Comparison of ENCODE assay signal across 25 mouse cellular contexts in genomic region chr4:46291620-46292254, GRCm38 (mm10). TPM values are rescaled to one million over a fixed set of nuclear protein-coding genes. Genes with fewer than 3 reads are reported as not detected.
DNase-seq lines count a peak whose midpoint lies in the region; ATAC-seq and TF ChIP-seq lines count a peak whose summit lies in the region.
"Had no signal": no experiment of that assay in that cellular context is flagged by ENCODE, and none has a peak within 500 bp of the region (broad histone marks: within the 10 kb centered on the region; RNA-seq: fewer than 3 reads in every experiment).

No protein-coding gene starts in this region.

- H3K36me3 ChIP-seq in lung, embryonic 15.5 days: no peaks in the 10 kb centered on the region
- no peaks in the 10 kb centered on the region for H3K36me3 ChIP-seq in midbrain, embryonic 11.5 days (ENCODE audit: control insufficient read depth, insufficient read depth, low read length)
- H3K36me3 ChIP-seq in stomach, postnatal 0 days (ENCODE audit: control insufficient read depth, insufficient read depth, low read length): no peaks in the 10 kb centered on the region
- H3K36me3 ChIP-seq: embryonic facial prominence, embryonic 13.5 days; heart, embryonic 15.5 days; liver, embryonic 15.5 days had no signal

- TF ChIP-seq EP300 in stomach, postnatal 0 days (optimal IDR thresholded peaks at IDR 0.05): no peak

- WGBS in lung, embryonic 15.5 days: 33% methylated on average over 10 of the region's 10 CpGs
- WGBS in midbrain, embryonic 11.5 days: 26% methylated on average over 10 of the region's 10 CpGs
- 19% methylated on average over 10 of the region's 10 CpGs for WGBS in stomach, postnatal 0 days

- H3K4me3 ChIP-seq in lung, embryonic 15.5 days: peak overlapping the region; percentile 17; the same call in 1 of the 2 replicates
- H3K4me3 ChIP-seq in midbrain, embryonic 11.5 days (ENCODE audit: low read depth, low read length): no peak overlapping the region
- H3K4me3 ChIP-seq in stomach, postnatal 0 days (ENCODE audit: low read depth, low read length): no peak overlapping the region
- H3K4me3 ChIP-seq: embryonic facial prominence, embryonic 13.5 days; heart, embryonic 15.5 days; liver, embryonic 15.5 days had no signal

- peak; percentile 11 for DNase-seq in embryo, embryonic 11 days
- no peak for DNase-seq in embryo, embryonic 10.5 days (ENCODE audit: low spot score)
- no peak for DNase-seq in lung, postnatal 14 days
- DNase-seq in midbrain, embryonic 11.5 days (ENCODE audit: low spot score, missing footprints): peak; percentile 81
- no peak for DNase-seq in stomach, postnatal 0 days (ENCODE audit: low spot score)
- no peak for DNase-seq in adrenal gland, postnatal 25 days
- no peak for DNase-seq in kidney, adult 8-10 months
- DNase-seq: adrenal gland, adult 2 months; cerebellum, adult 11 months; cerebellum, postnatal 36 days; right cerebral cortex, postnatal 4 days; thymus, adult 2 months had no signal

- peak; percentile 64; the same call in 1 of the 2 replicates for ATAC-seq in lung, embryonic 15.5 days (ENCODE audit: borderline replicate concordance, extremely low read depth, low FRiP score, low TSS enrichment)
- peak; percentile 55; the same call in 1 of the 2 replicates for ATAC-seq in midbrain, embryonic 11.5 days (ENCODE audit: low FRiP score)
- no peak for ATAC-seq in stomach, postnatal 0 days (ENCODE audit: low FRiP score, low TSS enrichment)

- H3K27ac ChIP-seq in lung, embryonic 15.5 days: peak overlapping the region; percentile 69
- no peak overlapping the region for H3K27ac ChIP-seq in midbrain, embryonic 11.5 days (ENCODE audit: low read depth, low read length)
- H3K27ac ChIP-seq in stomach, postnatal 0 days (replicated peaks): peak overlapping the region; percentile 30; the same call in 1 of the 2 replicates
- H3K27ac ChIP-seq: embryonic facial prominence, embryonic 13.5 days; heart, embryonic 15.5 days; liver, embryonic 15.5 days had no signal

- H3K27me3 ChIP-seq in lung, embryonic 15.5 days: no peaks in the 10 kb centered on the region; the same call in 1 of the 2 replicates
- no peaks in the 10 kb centered on the region for H3K27me3 ChIP-seq in midbrain, embryonic 11.5 days (ENCODE audit: control insufficient read depth, insufficient read depth, low read length)
- H3K27me3 ChIP-seq in stomach, postnatal 0 days (ENCODE audit: control insufficient read depth, insufficient read depth, low read length): no peaks in the 10 kb centered on the region

- 0 out of 2 replicates have a peak, but pooled peaks cover 7% of the 10 kb centered on the region for H3K4me1 ChIP-seq in lung, embryonic 15.5 days
- H3K4me1 ChIP-seq in midbrain, embryonic 11.5 days (ENCODE audit: control insufficient read depth, insufficient read depth, low read length): peaks cover 6% of the 10 kb centered on the region
- H3K4me1 ChIP-seq in stomach, postnatal 0 days (replicated peaks; ENCODE audit: control insufficient read depth, insufficient read depth): no peaks in the 10 kb centered on the region
- H3K4me1 ChIP-seq: embryonic facial prominence, embryonic 13.5 days; heart, embryonic 15.5 days; liver, embryonic 15.5 days had no signal

- H3K9ac ChIP-seq in lung, embryonic 15.5 days: no peak overlapping the region
- no peak overlapping the region for H3K9ac ChIP-seq in midbrain, embryonic 11.5 days (ENCODE audit: low read length)
- no peak overlapping the region for H3K9ac ChIP-seq in stomach, postnatal 0 days (ENCODE audit: low read length)
- H3K9ac ChIP-seq: embryonic facial prominence, embryonic 13.5 days; heart, embryonic 15.5 days; liver, embryonic 15.5 days had no signal

- H3K4me2 ChIP-seq in lung, embryonic 15.5 days: peak overlapping the region; percentile 41
- H3K4me2 ChIP-seq in midbrain, embryonic 11.5 days: no peak overlapping the region; the same call in 1 of the 2 replicates
- no peak overlapping the region for H3K4me2 ChIP-seq in stomach, postnatal 0 days (replicated peaks; ENCODE audit: low read depth)
- H3K4me2 ChIP-seq: embryonic facial prominence, embryonic 13.5 days; heart, embryonic 15.5 days; liver, embryonic 15.5 days had no signal

- no peaks in the 10 kb centered on the region; the same call in 1 of the 2 replicates for H3K9me3 ChIP-seq in lung, embryonic 15.5 days
- H3K9me3 ChIP-seq in midbrain, embryonic 11.5 days (ENCODE audit: control insufficient read depth, low read length): no peaks in the 10 kb centered on the region
- no peaks in the 10 kb centered on the region for H3K9me3 ChIP-seq in stomach, postnatal 0 days (ENCODE audit: control insufficient read depth, low read length)
- H3K9me3 ChIP-seq: embryonic facial prominence, embryonic 13.5 days; heart, embryonic 15.5 days; liver, embryonic 15.5 days had no signal

- no peak for TF ChIP-seq CTCF in stomach, postnatal 0 days (IDR thresholded peaks at IDR 0.05; ENCODE audit: low read depth)

RNA-seq across cellular contexts. Expression of gene Foxe1, which starts 51.7 kb away (rescaled TPM):
- polyA plus RNA-seq in lung, embryonic 15.5 days (2015; fragmentation: Nextera tagmentation; extraction: Ambion mirVana): 0.05 TPM in 1 of 2 replicates, not detected in the other
- polyA plus RNA-seq in midbrain, embryonic 11.5 days (2014; fragmentation: Nextera tagmentation; extraction: Ambion mirVana): not detected in 2 replicates
- polyA plus RNA-seq in stomach, postnatal 0 days (2015; fragmentation: Nextera tagmentation; extraction: Ambion mirVana): 0.78 and 0.93 TPM in 2 replicates
- not detected in 2 replicates for total RNA-seq in adrenal gland, postnatal 25 days (2021)
- total RNA-seq: adrenal gland, adult 2 months; gastrocnemius, adult 18-20 months; layer of hippocampus, postnatal 25 days; left cerebral cortex, postnatal 14 days; megakaryocyte progenitor cell, adult 5-6 weeks had no signal
- polyA plus RNA-seq: gonadal fat pad, adult 2 months; heart, embryonic 15.5 days; intestine, embryonic 14.5 days; kidney, embryonic 16.5 days; limb, embryonic 14.5 days; liver, embryonic 15.5 days; neural tube, embryonic 14.5 days had no signal

Comparison
In these comparisons a context has a peak if more than half of its experiments do, and no peak if none do; other contexts are left out.
1. DNase-seq: peak in embryo, embryonic 11 days (single experiment) and midbrain, embryonic 11.5 days (single experiment); none in embryo, embryonic 10.5 days (single experiment), lung, postnatal 14 days (single experiment), stomach, postnatal 0 days (single experiment), adrenal gland, postnatal 25 days (single experiment) and kidney, adult 8-10 months (0 of 2).